Mouse (Mus musculus): ENCODE results near the gene Gm20509.
"Not testable (repeated sequence)": the region's sequence is repeated elsewhere in the genome, so short reads cannot be mapped to it uniquely, and the experiment has no call there.

Gene Gm20509

GRCm38 (mm10) chr9:73102181-73102580, at the start of gene Gm20509:
TSS of gene Gm20509 (plus strand) at chr9:73102470.
- no peak for DNase-seq

GRCm38 (mm10) chr9:73055441-73055911, 46.8 kb upstream of the Gm20509 start:
- DNase-seq = peak; percentile 72

- DNase-seq = no peak
Measured at GRCm38 (mm10) chr9:73059224-73059623, 43.0 kb upstream of the Gm20509 start.

GRCm38 (mm10) chr9:73063621-73064290, 38.5 kb upstream of the Gm20509 start:
- peak; percentile 46 for DNase-seq

- DNase-seq = no peak
Measured at GRCm38 (mm10) chr9:73067086-73067485, 35.2 kb upstream of the Gm20509 start.

- peak; percentile 59 for DNase-seq
Measured at GRCm38 (mm10) chr9:73068230-73068679, 34.0 kb upstream of the Gm20509 start.

- DNase-seq = no peak
Measured at GRCm38 (mm10) chr9:73068688-73069087, 33.6 kb upstream of the Gm20509 start.

- DNase-seq = no peak
Measured at GRCm38 (mm10) chr9:73070971-73071659, 31.2 kb upstream of the Gm20509 start.

GRCm38 (mm10) chr9:73072426-73072825, 29.8 kb upstream of the Gm20509 start:
- DNase-seq = no peak

GRCm38 (mm10) chr9:73073169-73073568, 29.1 kb upstream of the Gm20509 start:
- DNase-seq = no peak

GRCm38 (mm10) chr9:73079349-73079748, 22.9 kb upstream of the Gm20509 start:
- DNase-seq = not testable (repeated sequence)

GRCm38 (mm10) chr9:73079801-73080325, 22.4 kb upstream of the Gm20509 start:
- no peak for DNase-seq

GRCm38 (mm10) chr9:73082291-73083000, 19.8 kb upstream of the Gm20509 start:
- DNase-seq = no peak

- no peak for DNase-seq
Measured at GRCm38 (mm10) chr9:73083956-73084355, 18.3 kb upstream of the Gm20509 start.

- DNase-seq = no peak
Measured at GRCm38 (mm10) chr9:73085845-73086244, 16.4 kb upstream of the Gm20509 start.

GRCm38 (mm10) chr9:73087121-73087520, 15.1 kb upstream of the Gm20509 start:
- no peak for DNase-seq

GRCm38 (mm10) chr9:73087581-73087980, 14.7 kb upstream of the Gm20509 start:
- no peak for DNase-seq

- no peak for DNase-seq
Measured at GRCm38 (mm10) chr9:73089222-73089920, 12.9 kb upstream of the Gm20509 start.

GRCm38 (mm10) chr9:73090121-73090520, 12.1 kb upstream of the Gm20509 start:
- no peak for DNase-seq

- DNase-seq = peak; percentile 31
Measured at GRCm38 (mm10) chr9:73091747-73092146, 10.5 kb upstream of the Gm20509 start.

- DNase-seq = no peak
Measured at GRCm38 (mm10) chr9:73094580-73094979, 7.7 kb upstream of the Gm20509 start.

GRCm38 (mm10) chr9:73097898-73098297, 4.4 kb upstream of the Gm20509 start:
- DNase-seq = no peak

GRCm38 (mm10) chr9:73101536-73101935, 734 bp upstream of the Gm20509 start, which contains the start of gene Khdc3:
TSS of gene Khdc3 (plus strand) at chr9:73101836.
- DNase-seq = no peak
